Mouse (Mus musculus) ES-E14 (cell line): ENCODE results near the gene Smdt1.

Experiments used
- CHD2 ChIP-seq: IDR thresholded peaks from 2 replicates; pipeline ENCODE4 v1.6.1; 2014; ENCODE audit warnings: mild to moderate bottlenecking, low read depth, low read length, inconsistent platforms
- HCFC1 ChIP-seq: IDR thresholded peaks from 2 replicates; pipeline ENCODE4 v1.6.1; 2012; ENCODE audit warnings: low read length, inconsistent platforms, borderline replicate concordance; ENCODE audit not compliant: insufficient read depth
- MAFK ChIP-seq: IDR thresholded peaks from 2 replicates; pipeline ENCODE4 v1.6.1; 2014; ENCODE audit warnings: mild to moderate bottlenecking, low read depth, low read length, inconsistent platforms; ENCODE audit not compliant: insufficient read depth

DNA sequence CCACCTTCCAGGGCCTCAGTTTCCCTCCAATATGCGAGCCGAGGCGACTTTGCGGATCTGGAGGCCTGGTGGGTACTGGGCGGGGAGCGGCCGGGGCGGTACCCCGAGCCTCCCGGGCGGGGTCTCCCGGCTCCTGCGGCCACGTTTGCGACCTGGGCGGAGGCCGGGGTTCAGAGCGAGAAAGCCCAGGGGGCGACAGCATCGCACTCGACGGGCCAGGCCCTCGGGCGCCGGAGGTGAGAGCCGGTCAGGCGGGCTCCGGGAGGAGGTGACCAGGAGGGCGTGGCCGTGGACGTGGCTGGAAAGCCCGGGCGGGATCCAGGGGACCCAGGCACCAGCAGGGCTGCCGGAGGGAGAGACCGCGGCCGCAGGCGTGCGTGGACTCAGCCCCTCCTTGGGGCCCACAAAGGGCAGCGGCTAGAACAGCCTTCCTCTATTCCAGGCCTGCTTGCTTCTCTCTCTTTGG is 2.3 kb downstream of the Smdt1 start:
- TF ChIP-seq MAFK (no peak), CHD2 (no peak), HCFC1 (no peak)
